Mouse (Mus musculus) erythroblast, embryonic 14.5 days (primary cell): ENCODE data around the gene Ptdss2.

Source experiments
- GATA1 ChIP-seq: IDR thresholded peaks from 2 replicates; pipeline ENCODE4 v1.6.1; 2012; ENCODE audit warnings: low read length, inconsistent platforms, mixed read lengths
- TAL1 ChIP-seq: IDR thresholded peaks from 3 replicates; pipeline ENCODE4 v1.6.1; 2012; ENCODE audit warnings: low read length, inconsistent platforms, mixed read lengths

GRCm38 (mm10) chr7:141141326-141141725 lies 19.1 kb downstream of the Ptdss2 start:
- TF ChIP-seq GATA1 (no peak), TAL1 (no peak)
